Mouse (Mus musculus) cerebellum, adult 2 months (tissue): ENCODE results near the gene Col4a3.

ENCODE experiments used
- CTCF ChIP-seq: fragments of 200-500 bp; IDR thresholded peaks from 2 replicates; pipeline ENCODE4 v1.5.1; 2011; ENCODE audit warnings: low read depth, mild to moderate bottlenecking, control low read depth, low read length, moderate library complexity, borderline replicate concordance; ENCODE audit not compliant: insufficient read depth
- POLR2A ChIP-seq: fragments of 200-500 bp; IDR thresholded peaks from 2 replicates; pipeline ENCODE4 v1.6.1; 2011; ENCODE audit warnings: low read length, control low read depth, borderline replicate concordance; ENCODE audit not compliant: insufficient read depth

- TF ChIP-seq CTCF (no peak), POLR2A (no peak)
Measured at GRCm38 (mm10) chr1:82647989-82648388, 61.3 kb downstream of the Col4a3 start.
